Mouse (Mus musculus): ENCODE data around the gene Tmbim7.

Gene Tmbim7

DNA sequence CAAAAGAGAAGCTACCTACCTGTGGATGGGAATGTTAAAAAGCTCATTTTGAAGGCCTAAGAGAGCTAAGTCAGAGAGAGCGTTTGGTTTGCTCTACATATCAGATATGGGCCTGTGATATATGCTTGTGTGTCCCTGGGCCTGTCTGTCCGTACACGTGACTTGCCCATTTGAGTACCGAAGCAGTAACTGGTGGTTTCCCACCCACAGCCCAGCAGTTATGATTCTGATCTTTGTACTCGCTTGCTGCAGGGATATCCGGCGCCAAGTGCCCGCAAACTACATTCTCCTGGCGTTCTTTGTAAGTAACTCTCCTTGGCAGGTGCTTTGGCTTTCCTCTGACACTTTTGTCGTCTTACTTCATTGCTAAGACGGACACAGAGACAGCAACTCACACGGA, 15.6 kb downstream of the Tmbim7 start:
- DNase-seq, result no peak

DNA sequence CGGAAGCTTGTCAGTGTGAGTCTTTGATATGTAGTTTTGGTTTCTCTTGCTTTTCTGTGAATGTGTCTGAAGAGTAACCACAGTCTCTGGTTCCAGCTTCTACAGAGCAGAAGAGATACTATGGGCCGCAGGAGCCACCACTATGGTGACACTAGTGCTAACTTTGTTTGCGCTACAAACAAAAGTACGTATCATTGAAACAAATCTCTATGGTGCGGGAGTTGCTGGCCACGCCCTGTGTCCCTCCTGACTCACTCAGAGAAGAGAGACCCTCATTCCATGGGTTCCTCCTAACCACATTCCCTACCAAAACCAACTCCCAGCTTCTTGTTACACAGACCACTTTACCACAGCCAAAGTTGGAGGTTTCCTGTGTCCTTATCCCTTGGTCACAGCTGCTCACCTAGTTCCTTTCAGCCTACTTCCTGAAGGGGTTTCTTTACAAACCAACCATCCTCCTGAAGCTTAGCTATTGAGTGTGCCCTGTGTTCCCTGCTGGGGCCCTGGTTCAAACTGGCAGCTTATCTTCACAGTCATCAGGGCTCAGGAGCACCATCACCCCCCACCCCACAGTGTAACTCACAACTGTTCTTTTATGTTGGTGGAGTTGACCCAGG, 19.1 kb downstream of the Tmbim7 start:
- DNase-seq, result no peak

DNA sequence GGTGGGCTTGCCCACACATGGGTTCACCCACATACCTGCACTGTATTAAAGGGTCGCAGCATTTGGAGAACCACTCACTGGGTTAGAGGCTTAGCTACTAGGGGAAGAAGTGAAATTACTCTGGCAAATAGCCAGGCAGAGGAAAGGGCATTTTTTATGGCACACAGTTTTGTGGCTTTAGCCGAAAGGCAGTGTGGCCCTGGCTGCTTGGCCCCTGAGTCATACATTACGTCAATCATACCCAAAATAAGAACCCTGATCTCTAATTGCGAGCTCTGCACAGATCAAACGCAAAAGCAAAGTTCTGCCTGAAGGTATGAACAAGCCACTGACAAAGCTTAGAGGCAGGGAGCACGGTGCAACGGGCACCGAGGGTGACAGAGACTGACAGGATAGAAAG, 37.3 kb downstream of the Tmbim7 start:
- DNase-seq, result no peak

DNA sequence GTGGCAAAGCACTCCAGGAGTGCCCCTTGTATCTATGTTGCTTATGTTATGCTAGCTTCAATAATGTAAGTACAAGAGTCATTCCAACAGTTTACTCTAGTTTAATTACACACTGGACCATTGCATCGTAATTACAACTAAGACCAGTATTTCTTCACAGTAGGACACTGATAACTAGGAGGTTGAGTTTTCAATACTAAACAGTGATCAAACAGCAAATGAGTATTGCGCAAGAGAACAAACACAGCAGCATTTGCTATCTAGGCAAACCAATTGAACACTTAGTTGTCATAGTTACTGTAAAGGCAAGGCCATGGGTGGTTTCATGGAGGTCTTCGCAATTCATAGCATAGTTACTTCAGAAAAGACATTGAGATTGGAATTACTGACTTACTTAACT, 40.3 kb downstream of the Tmbim7 start:
- no peak for DNase-seq

DNA sequence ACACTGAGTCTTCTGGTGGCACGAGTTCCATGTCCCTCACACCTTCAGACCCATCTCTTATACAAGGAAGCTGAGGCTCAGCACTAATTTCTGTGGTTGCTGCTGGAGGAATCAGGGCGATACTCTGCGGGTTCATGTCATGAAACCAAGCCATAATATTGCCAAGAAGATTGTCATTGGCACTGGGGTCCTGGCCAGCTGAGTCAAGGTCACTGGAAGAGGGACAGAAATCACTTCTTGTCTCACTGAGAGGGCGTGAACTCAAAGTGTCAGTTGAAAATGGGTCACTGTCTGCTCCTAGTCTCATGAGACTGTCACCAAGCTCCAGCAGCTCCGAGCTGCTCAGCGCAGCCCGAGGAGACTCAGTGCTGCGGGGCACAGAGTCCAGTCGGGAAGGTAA, 42.0 kb downstream of the Tmbim7 start:
- DNase-seq, result no peak

DNA sequence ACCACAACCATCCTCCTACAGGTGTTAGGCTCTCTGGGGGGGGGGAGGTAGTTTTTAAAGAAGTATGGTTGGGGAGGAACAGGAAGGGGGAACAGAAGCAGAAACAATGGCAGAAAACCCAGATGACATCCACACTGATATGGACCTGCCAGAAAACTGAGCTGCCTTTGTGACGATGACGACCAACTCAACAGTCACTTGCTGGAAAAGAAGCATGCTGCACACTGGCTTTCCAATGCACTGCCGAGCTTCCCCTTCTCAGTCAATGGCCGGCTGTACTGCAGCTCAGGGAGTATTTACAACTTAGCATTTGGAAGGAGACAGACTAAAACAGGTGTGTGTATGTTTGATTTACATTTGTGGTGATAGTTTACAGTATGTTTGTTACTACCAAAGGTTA, 44.2 kb downstream of the Tmbim7 start:
- no peak for DNase-seq

DNA sequence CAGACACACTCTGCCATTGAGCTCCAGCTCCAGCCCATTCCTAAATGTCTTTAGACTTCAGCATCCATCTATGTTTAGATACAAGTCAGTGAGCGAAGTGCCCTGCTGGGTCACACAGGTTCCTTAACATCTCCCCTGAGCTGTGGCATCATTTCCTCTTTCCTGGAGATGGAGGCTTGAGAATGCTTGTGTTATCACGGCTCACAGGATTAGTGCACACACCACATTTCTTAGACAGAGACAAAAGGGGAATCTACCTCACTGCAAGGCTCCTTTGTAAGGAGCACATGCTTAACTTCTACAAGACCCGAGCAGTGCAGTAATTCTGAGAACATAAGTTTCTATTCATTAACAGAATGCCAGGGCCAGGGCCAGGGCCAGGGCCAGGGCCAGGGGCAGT, 45.0 kb downstream of the Tmbim7 start:
- DNase-seq, result no peak

DNA sequence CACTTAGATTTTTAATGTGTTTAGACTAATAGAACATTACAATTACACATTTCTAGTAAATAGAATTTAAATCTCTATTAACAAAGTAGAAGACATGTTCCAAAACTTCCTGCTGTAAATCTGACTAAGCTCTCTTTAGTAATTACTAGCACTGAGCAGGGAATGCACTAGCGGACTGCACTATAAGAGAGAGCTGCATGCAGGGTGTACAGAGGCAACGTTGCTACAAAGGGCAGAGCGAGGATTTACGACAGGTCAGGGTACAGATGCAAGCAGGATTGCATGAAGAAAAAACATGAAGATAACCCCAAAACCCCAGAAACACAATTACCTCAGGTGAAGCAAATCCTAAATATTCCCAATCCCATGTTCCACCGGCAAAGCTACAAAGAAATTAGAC, 49.0 kb downstream of the Tmbim7 start:
- no peak for DNase-seq

DNA sequence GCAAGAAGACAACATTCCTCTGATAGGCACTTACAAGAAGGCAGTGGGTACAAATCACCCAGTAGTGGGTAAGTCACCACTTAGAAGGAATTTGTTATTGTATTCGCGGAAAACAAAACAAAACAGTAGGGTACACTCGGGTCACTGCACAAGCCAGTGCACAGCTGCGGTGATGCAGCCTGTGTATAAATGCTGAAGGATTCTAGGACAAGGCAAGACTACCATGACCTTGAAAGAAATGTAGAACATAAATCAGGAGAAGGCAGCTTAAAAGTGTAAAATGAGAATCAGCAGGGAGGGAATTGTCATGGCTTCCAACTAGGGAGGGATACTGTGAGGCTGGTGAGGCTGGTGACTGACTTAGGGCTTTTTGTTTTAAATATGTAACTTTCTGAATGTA, 51.2 kb downstream of the Tmbim7 start:
- no peak for DNase-seq

DNA sequence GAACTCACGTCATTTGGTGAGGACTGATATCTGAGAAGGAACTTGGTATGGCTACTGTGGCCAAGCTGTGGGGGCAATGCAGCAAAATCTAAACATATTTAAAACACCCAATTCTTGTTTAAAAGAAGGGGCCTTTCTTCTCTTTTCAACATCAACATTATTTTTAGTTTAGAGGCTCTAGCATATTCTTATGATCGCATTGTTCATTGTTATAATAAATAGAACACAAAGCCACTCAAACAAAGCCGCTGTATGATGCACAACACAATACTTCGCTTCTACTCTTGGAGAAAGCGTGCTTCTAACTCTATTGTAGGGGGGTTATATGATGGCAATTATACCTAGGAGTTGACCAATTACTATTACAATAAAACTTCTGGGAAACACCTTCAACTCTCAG, 64.8 kb downstream of the Tmbim7 start:
- no peak for DNase-seq

DNA sequence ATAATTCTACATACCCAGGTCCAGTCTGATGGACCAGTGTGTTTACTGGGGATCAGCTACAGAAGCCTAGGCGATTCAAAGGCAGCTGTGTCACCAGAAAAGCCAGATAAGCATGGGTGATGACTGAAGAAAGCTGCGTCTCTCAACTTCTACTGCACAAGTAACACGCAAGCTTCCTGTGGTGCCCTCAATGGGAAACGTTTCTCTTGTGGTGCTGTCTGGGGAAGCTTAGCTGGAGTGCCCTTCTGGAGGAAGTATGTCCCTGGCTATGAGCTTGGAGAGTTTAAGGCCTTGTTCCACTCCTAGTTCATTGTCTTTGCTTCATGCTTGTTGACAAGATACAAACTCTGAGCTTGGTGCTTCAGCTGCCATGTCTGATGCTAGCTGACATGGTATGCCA, 68.4 kb downstream of the Tmbim7 start:
- DNase-seq, result no peak

DNA sequence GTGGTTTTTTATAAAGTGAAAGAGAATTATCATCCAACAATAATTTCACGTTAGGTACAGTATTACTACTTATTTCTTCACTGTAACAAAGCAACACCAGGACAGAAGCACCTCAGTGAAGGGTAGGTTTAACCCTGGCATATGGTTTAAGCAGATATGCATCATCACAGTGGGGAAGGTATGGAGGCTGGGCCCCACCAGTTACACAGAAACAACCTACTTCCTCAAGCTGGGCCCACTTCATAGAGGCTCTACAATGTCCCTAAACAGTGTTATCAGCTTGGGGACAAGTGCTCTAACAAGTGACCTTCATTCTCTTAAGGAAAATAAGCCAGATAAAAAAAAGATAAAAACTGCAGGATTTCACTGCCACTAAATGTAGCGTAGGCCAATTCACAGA, 71.9 kb downstream of the Tmbim7 start:
- DNase-seq, result no peak

DNA sequence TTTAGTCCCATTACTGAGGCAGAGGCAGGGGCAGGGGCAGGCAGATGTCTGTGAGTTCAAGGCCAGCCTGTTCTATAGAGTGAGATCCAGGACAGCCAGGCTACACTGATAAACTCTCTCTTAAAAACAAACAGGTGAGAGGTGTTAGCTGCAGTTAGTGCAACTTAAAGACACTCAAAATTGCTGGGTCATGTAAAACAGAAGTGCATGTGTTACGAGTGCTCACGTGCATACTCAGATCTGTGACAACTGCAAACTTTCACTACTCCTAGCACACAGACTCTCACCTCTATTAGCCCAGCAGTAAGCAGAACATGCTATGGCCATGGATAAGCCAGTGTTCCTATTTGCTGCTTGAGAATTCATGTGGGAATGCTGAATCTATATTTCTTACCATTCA, 72.4 kb downstream of the Tmbim7 start:
- DNase-seq, result no peak

DNA sequence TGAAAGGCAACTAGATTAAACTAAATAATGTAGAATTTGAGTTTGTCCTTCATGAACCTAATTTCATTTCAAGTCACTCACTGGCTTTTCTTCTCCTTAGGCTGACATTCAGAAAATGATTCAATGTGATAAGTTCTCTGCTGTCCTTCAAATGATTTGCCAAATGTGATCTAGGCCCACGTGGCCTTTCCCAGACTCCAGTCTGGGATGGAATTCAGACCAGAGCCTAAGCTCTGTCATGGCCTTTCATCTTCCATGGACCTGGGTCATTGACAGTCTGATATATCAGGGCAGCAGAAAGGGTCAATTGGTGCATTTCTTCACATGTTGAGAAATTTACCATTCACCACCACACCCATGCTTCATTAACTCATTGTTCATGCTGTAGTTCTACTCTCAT, 74.5 kb downstream of the Tmbim7 start:
- no peak for DNase-seq

DNA sequence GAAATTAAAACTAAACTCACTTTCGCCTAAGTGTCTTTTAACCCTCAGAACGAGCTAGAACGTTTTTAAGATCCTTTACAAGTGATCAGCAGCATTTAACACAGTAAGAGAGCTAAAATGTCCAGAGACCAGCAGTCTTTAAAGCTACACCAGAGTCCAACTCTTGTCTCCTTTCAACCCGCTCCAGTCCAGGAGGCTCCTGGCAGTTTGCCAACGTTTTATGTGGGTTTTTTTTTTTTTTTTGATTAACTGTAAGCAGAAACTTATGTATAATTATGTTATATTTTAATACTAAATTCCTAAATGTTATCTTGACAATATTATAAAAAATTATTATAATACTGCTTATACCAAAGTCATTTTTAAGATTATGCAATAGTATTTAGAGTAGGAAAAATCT, 77.8 kb downstream of the Tmbim7 start:
- no peak for DNase-seq

Data from lung, adult 18-20 months (tissue).